Mouse (Mus musculus): ENCODE measurements around the gene AW822073. TPM values are rescaled to one million over a fixed set of nuclear protein-coding genes. Genes with fewer than 3 reads are reported as not detected.
"Not testable (repeated sequence)": the region's sequence is repeated elsewhere in the genome, so short reads cannot be mapped to it uniquely, and the experiment has no call there.

Gene AW822073
- total RNA-seq, 1 experiment from 2014 or later = not detected

- ATAC-seq (replicated peaks; ENCODE audit: low read depth, poor library complexity, severe bottlenecking) = not testable (repeated sequence)
Observed at GRCm38 (mm10) chr10:58223972-58224805, 541 bp downstream of the AW822073 start.

- not testable (repeated sequence) for ATAC-seq (replicated peaks; ENCODE audit: low read depth, poor library complexity, severe bottlenecking)
Observed at GRCm38 (mm10) chr10:58223161-58223560, 1.6 kb downstream of the AW822073 start.

GRCm38 (mm10) chr10:58221571-58221970, 3.2 kb downstream of the AW822073 start:
- ATAC-seq (replicated peaks; ENCODE audit: low read depth, poor library complexity, severe bottlenecking) = not testable (repeated sequence)

- ATAC-seq (replicated peaks; ENCODE audit: low read depth, poor library complexity, severe bottlenecking) = no peak
Observed at GRCm38 (mm10) chr10:58220726-58221125, 4.0 kb downstream of the AW822073 start.

- ATAC-seq (replicated peaks; ENCODE audit: low read depth, poor library complexity, severe bottlenecking) = no peak
Observed at GRCm38 (mm10) chr10:58217366-58217765, 7.4 kb downstream of the AW822073 start.

GRCm38 (mm10) chr10:58215353-58215752, 9.4 kb downstream of the AW822073 start:
- no peak for ATAC-seq (replicated peaks; ENCODE audit: low read depth, poor library complexity, severe bottlenecking)

GRCm38 (mm10) chr10:58214934-58215333, 9.8 kb downstream of the AW822073 start:
- no peak for ATAC-seq (replicated peaks; ENCODE audit: low read depth, poor library complexity, severe bottlenecking)

- ATAC-seq (replicated peaks; ENCODE audit: low read depth, poor library complexity, severe bottlenecking) = no peak
Observed at GRCm38 (mm10) chr10:58214497-58214896, 10.2 kb downstream of the AW822073 start.

- no peak for ATAC-seq (replicated peaks; ENCODE audit: low read depth, poor library complexity, severe bottlenecking)
Observed at GRCm38 (mm10) chr10:58212230-58212629, 12.5 kb downstream of the AW822073 start.

GRCm38 (mm10) chr10:58211213-58211612, 13.5 kb downstream of the AW822073 start:
- no peak for ATAC-seq (replicated peaks; ENCODE audit: low read depth, poor library complexity, severe bottlenecking)

- no peak for ATAC-seq (replicated peaks; ENCODE audit: low read depth, poor library complexity, severe bottlenecking)
Observed at GRCm38 (mm10) chr10:58210514-58210913, 14.2 kb downstream of the AW822073 start.

- no peak for ATAC-seq (replicated peaks; ENCODE audit: low read depth, poor library complexity, severe bottlenecking)
Observed at GRCm38 (mm10) chr10:58209710-58210467, 14.8 kb downstream of the AW822073 start.

- ATAC-seq (replicated peaks; ENCODE audit: low read depth, poor library complexity, severe bottlenecking) = no peak
Observed at GRCm38 (mm10) chr10:58206639-58207404, 17.9 kb downstream of the AW822073 start.

- no peak for ATAC-seq (replicated peaks; ENCODE audit: low read depth, poor library complexity, severe bottlenecking)
Observed at GRCm38 (mm10) chr10:58205986-58206385, 18.7 kb downstream of the AW822073 start.

Other genes with a start within 250 kb of the AW822073 start
- not detected in 2 replicates for gene Duxf3, start 7.7 kb upstream of the AW822073 start, total RNA-seq (2017)
- gene Gm4981, start 11.8 kb upstream of the AW822073 start, total RNA-seq (2017) = not detected in 2 replicates
- gene Gcc2, start 30.6 kb upstream of the AW822073 start, total RNA-seq (2017) = 39.7 and 50.1 TPM in 2 replicates
- 75.5 and 112 TPM in 2 replicates for gene Lims1, start 98.5 kb upstream of the AW822073 start, total RNA-seq (2017)
- gene Ranbp2, start 222.0 kb upstream of the AW822073 start, total RNA-seq (2017) = 277 and 282 TPM in 2 replicates